Mouse (Mus musculus): ENCODE measurements around the gene Abcc10.

Abcc10 gene

GRCm38 (mm10) chr17:46284653-46285052, 43.5 kb downstream of the Abcc10 start:
- DNase-seq, result no peak

- no peak for DNase-seq
Measured at GRCm38 (mm10) chr17:46283911-46284310, 44.2 kb downstream of the Abcc10 start.

- DNase-seq, result no peak
Measured at GRCm38 (mm10) chr17:46283140-46283539, 45.0 kb downstream of the Abcc10 start.

DNA sequence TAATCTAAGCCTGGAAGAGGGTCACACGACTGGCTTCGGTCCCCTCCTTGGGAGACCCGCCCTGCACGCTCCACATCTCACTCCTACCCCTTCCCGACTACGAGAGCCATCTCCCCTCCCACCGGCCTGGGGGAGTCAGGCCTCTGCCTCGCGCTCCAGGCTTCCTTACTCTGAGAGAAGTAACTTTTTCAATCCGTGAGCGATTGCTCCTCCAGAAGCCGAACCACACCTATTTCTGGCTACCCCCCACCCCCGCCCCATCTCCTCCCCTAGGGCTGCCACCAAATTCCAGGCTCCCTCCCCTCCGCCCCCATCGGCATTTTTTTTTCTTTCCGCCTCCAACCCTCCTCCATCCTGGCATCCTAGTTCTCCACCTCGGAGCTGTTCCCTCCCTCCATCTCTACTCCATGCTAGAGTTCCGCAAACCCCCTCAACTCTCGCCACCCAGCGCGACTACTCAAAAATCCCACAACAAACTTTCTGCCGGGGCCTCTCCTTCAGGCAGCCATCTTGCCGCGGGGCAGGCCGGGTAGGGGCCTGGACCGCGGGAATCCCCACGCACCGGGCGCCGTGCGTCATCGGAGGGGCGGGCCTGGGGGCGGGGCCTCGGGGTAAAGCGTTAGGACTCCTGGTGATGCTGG, 45.5 kb downstream of the Abcc10 start, which contains the start of gene Tjap1:
TSS of gene Tjap1 (minus strand) at position 544 of the 641 bp plus-strand sequence.
- peak; percentile 86 for DNase-seq

GRCm38 (mm10) chr17:46278011-46278765, 50.0 kb downstream of the Abcc10 start:
- DNase-seq, result no peak

DNA sequence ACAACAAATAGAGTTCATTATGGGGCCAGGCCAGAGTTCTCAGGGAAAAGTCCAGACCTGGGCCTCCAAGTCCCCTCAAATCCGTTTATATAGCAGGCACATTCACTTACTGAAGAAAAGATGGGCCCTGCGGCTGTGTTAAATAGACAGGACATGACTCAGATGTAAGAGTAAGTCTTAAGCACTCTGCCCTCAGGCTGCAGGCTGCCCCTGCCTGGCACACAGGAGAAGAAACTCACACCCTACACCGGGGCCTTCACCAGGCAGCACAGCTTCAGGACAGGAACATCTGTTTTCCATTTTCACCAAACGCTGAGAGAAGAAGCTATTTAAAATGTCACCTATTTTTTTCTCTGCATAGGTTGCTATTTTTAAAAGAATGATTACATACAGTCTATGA, 50.6 kb downstream of the Abcc10 start:
- no peak for DNase-seq

DNA sequence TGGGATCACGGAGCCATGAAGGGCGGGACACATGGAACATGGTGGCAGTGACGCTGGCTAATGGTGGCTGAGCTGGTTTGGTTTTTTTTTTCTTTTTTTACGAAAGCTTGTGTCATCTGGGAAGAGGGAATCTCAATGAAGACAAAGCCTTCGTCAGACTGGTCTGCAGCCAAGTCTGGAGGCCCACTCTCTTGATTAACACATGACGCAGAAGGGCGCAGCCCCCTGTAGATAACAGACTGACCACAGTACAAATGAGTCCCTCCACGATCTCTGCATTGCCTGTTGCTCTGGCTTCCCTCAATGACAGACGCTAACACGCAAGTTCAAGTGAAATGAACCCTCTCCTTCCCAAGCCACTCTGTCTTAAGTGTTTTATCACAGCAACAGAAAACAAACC, 52.6 kb downstream of the Abcc10 start:
- DNase-seq, result no peak

- DNase-seq, result no peak
Measured at GRCm38 (mm10) chr17:46275034-46275433, 53.1 kb downstream of the Abcc10 start.

DNA sequence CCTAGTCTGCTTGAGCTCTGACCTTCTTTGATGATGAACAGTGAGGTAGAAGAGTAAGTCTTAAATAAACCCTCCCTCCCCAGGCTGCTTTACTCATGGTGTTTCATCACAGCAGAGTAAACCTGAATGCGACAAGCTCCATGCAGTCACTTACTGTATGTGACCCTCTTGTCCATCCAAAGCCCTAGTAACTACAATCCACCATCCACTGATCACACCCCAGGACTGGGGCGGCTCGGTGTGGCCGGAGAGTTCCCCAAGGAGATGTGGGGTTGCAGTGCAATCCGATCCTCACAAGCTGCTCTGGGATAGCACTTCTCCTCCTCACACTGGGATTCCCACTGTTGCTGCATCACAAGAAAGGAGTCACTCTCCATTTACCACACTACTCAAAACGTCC, 53.7 kb downstream of the Abcc10 start:
- DNase-seq, result no peak

GRCm38 (mm10) chr17:46273803-46274236, 54.3 kb downstream of the Abcc10 start:
- peak; percentile 41 for DNase-seq

GRCm38 (mm10) chr17:46272675-46273074, 55.5 kb downstream of the Abcc10 start:
- DNase-seq, result no peak

GRCm38 (mm10) chr17:46272058-46272457, 56.1 kb downstream of the Abcc10 start:
- DNase-seq, result no peak

- no peak for DNase-seq
Measured at GRCm38 (mm10) chr17:46269771-46270534, 58.2 kb downstream of the Abcc10 start.

- DNase-seq, result no peak
Measured at GRCm38 (mm10) chr17:46268026-46268720, 60.0 kb downstream of the Abcc10 start.

DNA sequence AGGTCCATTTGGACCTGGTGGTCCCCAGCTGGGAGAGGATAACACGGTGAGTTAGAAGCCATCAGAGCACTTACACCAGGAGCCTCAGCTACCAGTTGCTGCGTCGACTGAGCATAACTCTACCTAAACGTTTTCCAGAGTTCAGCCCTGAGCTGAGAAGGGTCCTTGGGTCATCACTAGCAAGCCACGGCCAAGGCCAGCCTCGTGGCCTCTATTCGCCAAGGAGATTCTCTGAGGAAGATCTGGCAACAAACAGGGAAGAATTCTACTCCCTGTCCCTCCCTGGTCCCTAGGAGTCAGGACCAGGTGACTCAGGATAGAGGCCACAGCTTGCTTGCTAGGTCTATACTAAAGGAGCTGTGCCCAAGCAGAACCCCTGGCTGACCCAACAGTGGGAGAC, 60.6 kb downstream of the Abcc10 start:
- no peak for DNase-seq

- no peak for DNase-seq
Measured at GRCm38 (mm10) chr17:46266986-46267385, 61.2 kb downstream of the Abcc10 start.

GRCm38 (mm10) chr17:46265918-46266618, 62.1 kb downstream of the Abcc10 start:
- DNase-seq, result peak; percentile 83

DNA sequence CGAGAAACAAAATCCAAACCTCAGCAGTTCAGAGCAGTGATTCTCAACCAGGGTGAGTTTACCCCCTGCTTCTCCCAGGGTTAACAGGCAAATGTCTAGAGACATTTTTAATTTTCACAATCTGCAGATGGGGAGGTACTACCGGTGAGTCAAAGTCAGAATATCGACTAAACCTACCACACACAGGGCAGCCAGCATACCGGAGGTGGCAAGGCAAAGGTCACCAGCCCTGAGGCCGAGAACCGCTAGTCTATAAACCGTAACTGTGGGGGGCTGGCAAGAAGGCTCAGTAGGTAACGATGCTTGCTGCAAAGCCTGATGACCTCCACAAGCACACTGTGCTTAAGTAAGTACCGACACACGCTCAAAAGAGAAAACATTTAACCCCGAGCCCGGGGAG, 62.6 kb downstream of the Abcc10 start:
- no peak for DNase-seq

GRCm38 (mm10) chr17:46262201-46262694, 65.9 kb downstream of the Abcc10 start:
- no peak for DNase-seq

- DNase-seq, result no peak
Measured at GRCm38 (mm10) chr17:46259675-46260074, 68.5 kb downstream of the Abcc10 start.

- no peak for DNase-seq
Measured at GRCm38 (mm10) chr17:46258279-46259053, 69.7 kb downstream of the Abcc10 start.
